Mouse (Mus musculus): ENCODE measurements around the gene Cyp2b10.
A peak's percentile ranks its signal among the peaks of the same experiment; 100 is the strongest.
"Not testable (repeated sequence)": the region's sequence is repeated elsewhere in the genome, so short reads cannot be mapped to it uniquely, and the experiment has no call there.

Cyp2b10 gene

GRCm38 (mm10) chr7:25869789-25870188 is 27.6 kb upstream of the Cyp2b10 start:
- H3K9me3 ChIP-seq (ENCODE audit: low read length): peaks cover 61% of the 10 kb centered on the region
- peaks cover 4% of the 10 kb centered on the region for H3K4me1 ChIP-seq (replicated peaks; ENCODE audit: low read depth, low read length)
- H3K4me3 ChIP-seq (replicated peaks; ENCODE audit: low read length): no peak overlapping the region
- no peaks in the 10 kb centered on the region for H3K27me3 ChIP-seq (ENCODE audit: insufficient read depth, low read length)
- H3K36me3 ChIP-seq (ENCODE audit: insufficient read depth, low read length): no peaks in the 10 kb centered on the region
- TF ChIP-seq POU5F1 (IDR thresholded peaks at IDR 0.05; ENCODE audit: borderline replicate concordance, low read length): no peak
- peak; percentile 47 for TF ChIP-seq CTCF (conservative IDR thresholded peaks at IDR 0.05; ENCODE audit: low read length)
- no peak for TF ChIP-seq NANOG (IDR thresholded peaks at IDR 0.05; ENCODE audit: borderline replicate concordance, low read length)

- H3K27me3 ChIP-seq (ENCODE audit: insufficient read depth, low read length): peaks cover 4% of the 10 kb centered on the region; the same call in 1 of the 2 replicates
- no peaks in the 10 kb centered on the region for H3K36me3 ChIP-seq (ENCODE audit: insufficient read depth, low read length)
- H3K9me3 ChIP-seq (ENCODE audit: low read length): peaks cover 40% of the 10 kb centered on the region
- no peak overlapping the region for H3K4me3 ChIP-seq (replicated peaks; ENCODE audit: low read length)
- H3K4me1 ChIP-seq (replicated peaks; ENCODE audit: low read depth, low read length): no peaks in the 10 kb centered on the region
- TF ChIP-seq POU5F1 (IDR thresholded peaks at IDR 0.05; ENCODE audit: borderline replicate concordance, low read length) (no peak), CTCF (conservative IDR thresholded peaks at IDR 0.05; ENCODE audit: low read length) (no peak), NANOG (IDR thresholded peaks at IDR 0.05; ENCODE audit: borderline replicate concordance, low read length) (no peak)
Observed at GRCm38 (mm10) chr7:25872624-25873023, 24.8 kb upstream of the Cyp2b10 start.

GRCm38 (mm10) chr7:25878735-25879134 is 18.7 kb upstream of the Cyp2b10 start:
- Histone ChIP-seq H3K9me3 (ENCODE audit: low read length) (peaks cover 6% of the 10 kb centered on the region), H3K27me3 (ENCODE audit: insufficient read depth, low read length) (peaks cover 9% of the 10 kb centered on the region), H3K4me1 (replicated peaks; ENCODE audit: low read depth, low read length) (peaks cover 30% of the 10 kb centered on the region), H3K36me3 (ENCODE audit: insufficient read depth, low read length) (no peaks in the 10 kb centered on the region), H3K4me3 (replicated peaks; ENCODE audit: low read length) (no peak overlapping the region)
- TF ChIP-seq NANOG (IDR thresholded peaks at IDR 0.05; ENCODE audit: borderline replicate concordance, low read length) (no peak), POU5F1 (IDR thresholded peaks at IDR 0.05; ENCODE audit: borderline replicate concordance, low read length) (no peak), CTCF (conservative IDR thresholded peaks at IDR 0.05; ENCODE audit: low read length) (no peak)

GRCm38 (mm10) chr7:25880721-25881120 is 16.7 kb upstream of the Cyp2b10 start:
- not testable (repeated sequence) for H3K36me3 ChIP-seq (ENCODE audit: insufficient read depth, low read length); H3K4me3 ChIP-seq (replicated peaks; ENCODE audit: low read length); H3K9me3 ChIP-seq (ENCODE audit: low read length)
- peaks cover 30% of the 10 kb centered on the region for H3K4me1 ChIP-seq (replicated peaks; ENCODE audit: low read depth, low read length)
- 0 out of 2 replicates have a peak, but pooled peaks have one; percentile 76 for TF ChIP-seq POU5F1 (IDR thresholded peaks at IDR 0.05; ENCODE audit: borderline replicate concordance, low read length)
- H3K27me3 ChIP-seq (ENCODE audit: insufficient read depth, low read length): peaks cover 23% of the 10 kb centered on the region

GRCm38 (mm10) chr7:25884272-25884671 is 13.1 kb upstream of the Cyp2b10 start:
- Histone ChIP-seq H3K4me1 (replicated peaks; ENCODE audit: low read depth, low read length) (peaks cover 23% of the 10 kb centered on the region), H3K9me3 (ENCODE audit: low read length) (no peaks in the 10 kb centered on the region), H3K4me3 (replicated peaks; ENCODE audit: low read length) (no peak overlapping the region), H3K36me3 (ENCODE audit: insufficient read depth, low read length) (no peaks in the 10 kb centered on the region), H3K27me3 (ENCODE audit: insufficient read depth, low read length) (peaks cover 40% of the 10 kb centered on the region)
- TF ChIP-seq POU5F1 (IDR thresholded peaks at IDR 0.05; ENCODE audit: borderline replicate concordance, low read length): no peak
- no peak for TF ChIP-seq NANOG (IDR thresholded peaks at IDR 0.05; ENCODE audit: borderline replicate concordance, low read length)
- no peak for TF ChIP-seq CTCF (conservative IDR thresholded peaks at IDR 0.05; ENCODE audit: low read length)

- Histone ChIP-seq H3K36me3 (ENCODE audit: insufficient read depth, low read length) (no peaks in the 10 kb centered on the region), H3K4me1 (replicated peaks; ENCODE audit: low read depth, low read length) (no peaks in the 10 kb centered on the region), H3K9me3 (ENCODE audit: low read length) (no peaks in the 10 kb centered on the region), H3K27me3 (ENCODE audit: insufficient read depth, low read length) (peaks cover 44% of the 10 kb centered on the region), H3K4me3 (replicated peaks; ENCODE audit: low read length) (no peak overlapping the region)
- TF ChIP-seq CTCF (conservative IDR thresholded peaks at IDR 0.05; ENCODE audit: low read length) (no peak), POU5F1 (IDR thresholded peaks at IDR 0.05; ENCODE audit: borderline replicate concordance, low read length) (no peak), NANOG (IDR thresholded peaks at IDR 0.05; ENCODE audit: borderline replicate concordance, low read length) (no peak)
Observed at GRCm38 (mm10) chr7:25887758-25888157, 9.7 kb upstream of the Cyp2b10 start.

GRCm38 (mm10) chr7:25893159-25893558 is 4.3 kb upstream of the Cyp2b10 start:
- TF ChIP-seq CTCF (conservative IDR thresholded peaks at IDR 0.05; ENCODE audit: low read length): no peak
- TF ChIP-seq POU5F1 (IDR thresholded peaks at IDR 0.05; ENCODE audit: borderline replicate concordance, low read length): no peak
- TF ChIP-seq NANOG (IDR thresholded peaks at IDR 0.05; ENCODE audit: borderline replicate concordance, low read length): no peak
- Histone ChIP-seq H3K9me3 (ENCODE audit: low read length) (0 out of 2 replicates have a peak, but pooled peaks cover 4% of the 10 kb centered on the region), H3K36me3 (ENCODE audit: insufficient read depth, low read length) (no peaks in the 10 kb centered on the region), H3K4me3 (replicated peaks; ENCODE audit: low read length) (no peak overlapping the region), H3K4me1 (replicated peaks; ENCODE audit: low read depth, low read length) (no peaks in the 10 kb centered on the region), H3K27me3 (ENCODE audit: insufficient read depth, low read length) (peaks cover 27% of the 10 kb centered on the region)

GRCm38 (mm10) chr7:25895162-25895561 is 2.3 kb upstream of the Cyp2b10 start:
- Histone ChIP-seq H3K27me3 (ENCODE audit: insufficient read depth, low read length) (peaks cover 22% of the 10 kb centered on the region), H3K9me3 (ENCODE audit: low read length) (0 out of 2 replicates have a peak, but pooled peaks cover 4% of the 10 kb centered on the region), H3K4me1 (replicated peaks; ENCODE audit: low read depth, low read length) (no peaks in the 10 kb centered on the region), H3K36me3 (ENCODE audit: insufficient read depth, low read length) (no peaks in the 10 kb centered on the region), H3K4me3 (replicated peaks; ENCODE audit: low read length) (no peak overlapping the region)
- no peak for TF ChIP-seq POU5F1 (IDR thresholded peaks at IDR 0.05; ENCODE audit: borderline replicate concordance, low read length)
- TF ChIP-seq NANOG (IDR thresholded peaks at IDR 0.05; ENCODE audit: borderline replicate concordance, low read length): no peak
- TF ChIP-seq CTCF (conservative IDR thresholded peaks at IDR 0.05; ENCODE audit: low read length): no peak

GRCm38 (mm10) chr7:25898064-25898463 is 644 bp downstream of the Cyp2b10 start:
- Histone ChIP-seq H3K4me3 (replicated peaks; ENCODE audit: low read length) (no peak overlapping the region), H3K4me1 (replicated peaks; ENCODE audit: low read depth, low read length) (no peaks in the 10 kb centered on the region), H3K27me3 (ENCODE audit: insufficient read depth, low read length) (peaks cover 27% of the 10 kb centered on the region), H3K9me3 (ENCODE audit: low read length) (peaks cover 12% of the 10 kb centered on the region; the same call in 1 of the 2 replicates), H3K36me3 (ENCODE audit: insufficient read depth, low read length) (no peaks in the 10 kb centered on the region)
- TF ChIP-seq NANOG (IDR thresholded peaks at IDR 0.05; ENCODE audit: borderline replicate concordance, low read length): no peak
